Mouse (Mus musculus) cerebellum, postnatal 4 days (tissue): ENCODE measurements around the gene Xpnpep3.
A peak's percentile ranks its signal among the peaks of the same experiment; 100 is the strongest.

Source experiments
- DNase-seq, 2 experiments: peaks; one replicate each; pipeline ENCODE4 v3.0.0; 2022; ENCODE audit warnings: low spot score in 2 of 2, mixed read lengths in 1 of 2

Gene Xpnpep3

GRCm38 (mm10) chr15:81399638-81400315, at the start of gene Xpnpep3, which contains the start of gene St13:
Xpnpep3 (plus strand) TSS chr15:81400138.
St13 (minus strand) TSS chr15:81400077.
- DNase-seq, result peak; percentile 97 to 98

GRCm38 (mm10) chr15:81350401-81350800, 49.5 kb upstream of the Xpnpep3 start:
- no peak for DNase-seq

GRCm38 (mm10) chr15:81352638-81353037, 47.3 kb upstream of the Xpnpep3 start:
- DNase-seq, result no peak

- peak; percentile 22 to 41 for DNase-seq
Measured at GRCm38 (mm10) chr15:81355146-81355761, 44.7 kb upstream of the Xpnpep3 start.

GRCm38 (mm10) chr15:81356946-81357345, 43.0 kb upstream of the Xpnpep3 start:
- no peak for DNase-seq

GRCm38 (mm10) chr15:81358943-81359342, 41.0 kb upstream of the Xpnpep3 start:
- no peak for DNase-seq

- no peak for DNase-seq
Measured at GRCm38 (mm10) chr15:81359421-81359820, 40.5 kb upstream of the Xpnpep3 start.

GRCm38 (mm10) chr15:81360345-81361021, 39.5 kb upstream of the Xpnpep3 start, which contains the start of gene Slc25a17:
Slc25a17 (minus strand) TSS chr15:81360812.
- peak; percentile 87 to 92 for DNase-seq

GRCm38 (mm10) chr15:81361022-81361404, 38.9 kb upstream of the Xpnpep3 start:
- no peak for DNase-seq

GRCm38 (mm10) chr15:81361417-81362015, 38.4 kb upstream of the Xpnpep3 start:
- DNase-seq, result no peak

GRCm38 (mm10) chr15:81362501-81362900, 37.4 kb upstream of the Xpnpep3 start:
- no peak for DNase-seq

- no peak for DNase-seq
Measured at GRCm38 (mm10) chr15:81364271-81364670, 35.7 kb upstream of the Xpnpep3 start.

- no peak for DNase-seq
Measured at GRCm38 (mm10) chr15:81365246-81365645, 34.7 kb upstream of the Xpnpep3 start.

GRCm38 (mm10) chr15:81366241-81366640, 33.7 kb upstream of the Xpnpep3 start:
- no peak for DNase-seq

- DNase-seq, result no peak
Measured at GRCm38 (mm10) chr15:81368601-81369000, 31.3 kb upstream of the Xpnpep3 start.

- DNase-seq, result no peak
Measured at GRCm38 (mm10) chr15:81370356-81370755, 29.6 kb upstream of the Xpnpep3 start.

- no peak for DNase-seq
Measured at GRCm38 (mm10) chr15:81374621-81375020, 25.3 kb upstream of the Xpnpep3 start.

GRCm38 (mm10) chr15:81378845-81379244, 21.1 kb upstream of the Xpnpep3 start:
- DNase-seq, result no peak

- DNase-seq, result no peak
Measured at GRCm38 (mm10) chr15:81386327-81386726, 13.6 kb upstream of the Xpnpep3 start.

GRCm38 (mm10) chr15:81392997-81393396, 6.9 kb upstream of the Xpnpep3 start:
- no peak for DNase-seq

GRCm38 (mm10) chr15:81394211-81394915, 5.6 kb upstream of the Xpnpep3 start:
- no peak for DNase-seq

GRCm38 (mm10) chr15:81398189-81398588, 1.7 kb upstream of the Xpnpep3 start:
- DNase-seq, result no peak
